ENCODE assay signal across 25 mouse cellular contexts in the genomic region with DNA sequence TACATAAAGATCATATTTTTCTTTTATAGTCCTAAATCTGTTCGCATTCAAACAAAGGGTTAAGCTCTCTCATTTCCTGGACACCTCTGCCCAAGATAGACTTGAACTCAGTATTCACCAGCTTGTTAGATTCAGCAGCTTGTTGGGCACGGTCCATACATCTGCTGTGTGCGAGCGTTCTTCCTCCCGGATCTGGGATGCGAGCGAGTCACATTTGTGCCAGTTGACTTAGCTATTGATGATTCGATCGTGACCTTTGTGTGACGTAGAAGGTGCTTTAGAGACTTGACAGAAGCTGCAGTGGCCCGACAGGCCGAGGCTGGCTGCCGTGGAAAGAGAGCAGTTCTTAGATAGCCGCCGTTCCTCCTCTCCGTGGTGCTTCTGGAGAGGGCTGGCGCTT.
DNase-seq lines count a peak whose midpoint lies in the region; ATAC-seq and TF ChIP-seq lines count a peak whose summit lies in the region.
"Had no signal": no experiment of that assay in that cellular context is flagged by ENCODE, and none has a peak within 500 bp of the region (broad histone marks: within the 10 kb centered on the region; RNA-seq: fewer than 3 reads in every experiment).

No protein-coding gene starts in this region.

- TF ChIP-seq CTCF in layer of hippocampus, adult 2 months (conservative IDR thresholded peaks at IDR 0.05): no peak

- peak; percentile 74 for DNase-seq in heart, adult 11 months
- DNase-seq in heart, postnatal 4 days: no peak
- peak; percentile 37 for DNase-seq in brain, adult 2 months (ENCODE audit: low read depth, low spot score)
- DNase-seq in layer of hippocampus, adult 2 months (ENCODE audit: low spot score in 2 of 2): peak; percentile 23 to 32
- DNase-seq in layer of hippocampus, postnatal 36 days: peak; percentile 32 to 33
- no peak for DNase-seq in left cerebral cortex, adult 9 months (ENCODE audit: low spot score in 2 of 2)
- DNase-seq: adrenal gland, postnatal 14 days; cerebellum, adult 18-20 months; cerebellum, postnatal 25 days; gastrocnemius, postnatal 14 days; heart, adult 18-20 months; kidney, adult 2 months; kidney, postnatal 4 days; lung, embryonic 14.5 days; lung, postnatal 14 days; midbrain, embryonic 14.5 days had no signal

- H3K4me3 ChIP-seq in layer of hippocampus, adult 2 months: no peak overlapping the region
- H3K4me3 ChIP-seq: embryonic facial prominence, embryonic 10.5 days; embryonic facial prominence, embryonic 15.5 days; hindbrain, embryonic 15.5 days; intestine, embryonic 15.5 days; limb, embryonic 12.5 days; liver, embryonic 15.5 days had no signal

- H3K27ac ChIP-seq in layer of hippocampus, adult 2 months: peak overlapping the region; percentile 46
- H3K27ac ChIP-seq: embryonic facial prominence, embryonic 10.5 days; embryonic facial prominence, embryonic 15.5 days; hindbrain, embryonic 15.5 days; intestine, embryonic 15.5 days; kidney, postnatal 0 days; limb, embryonic 12.5 days; liver, embryonic 15.5 days had no signal

- no peak for ATAC-seq in granulocyte monocyte progenitor cell, adult 5-6 weeks (replicated peaks; ENCODE audit: poor library complexity, severe bottlenecking)
- ATAC-seq: CD4-positive, CD25-positive, alpha-beta regulatory T cell, adult 4 months; intestine, embryonic 15.5 days had no signal

Comparison
In these comparisons a context has a peak if more than half of its experiments do, and no peak if none do; other contexts are left out.
1. DNase-seq: peak in heart, adult 11 months (single experiment), brain, adult 2 months (single experiment), layer of hippocampus, adult 2 months (2 of 2) and layer of hippocampus, postnatal 36 days (2 of 2); none in heart, postnatal 4 days (single experiment) and left cerebral cortex, adult 9 months (0 of 2).